Mouse (Mus musculus): ENCODE results near the gene Fam213b. TPM values are rescaled to one million over a fixed set of nuclear protein-coding genes. Genes with fewer than 3 reads are reported as not detected.

Fam213b gene
- total RNA-seq, 2 experiments from 2014 or later = 6.6 to 9.1 TPM

DNA sequence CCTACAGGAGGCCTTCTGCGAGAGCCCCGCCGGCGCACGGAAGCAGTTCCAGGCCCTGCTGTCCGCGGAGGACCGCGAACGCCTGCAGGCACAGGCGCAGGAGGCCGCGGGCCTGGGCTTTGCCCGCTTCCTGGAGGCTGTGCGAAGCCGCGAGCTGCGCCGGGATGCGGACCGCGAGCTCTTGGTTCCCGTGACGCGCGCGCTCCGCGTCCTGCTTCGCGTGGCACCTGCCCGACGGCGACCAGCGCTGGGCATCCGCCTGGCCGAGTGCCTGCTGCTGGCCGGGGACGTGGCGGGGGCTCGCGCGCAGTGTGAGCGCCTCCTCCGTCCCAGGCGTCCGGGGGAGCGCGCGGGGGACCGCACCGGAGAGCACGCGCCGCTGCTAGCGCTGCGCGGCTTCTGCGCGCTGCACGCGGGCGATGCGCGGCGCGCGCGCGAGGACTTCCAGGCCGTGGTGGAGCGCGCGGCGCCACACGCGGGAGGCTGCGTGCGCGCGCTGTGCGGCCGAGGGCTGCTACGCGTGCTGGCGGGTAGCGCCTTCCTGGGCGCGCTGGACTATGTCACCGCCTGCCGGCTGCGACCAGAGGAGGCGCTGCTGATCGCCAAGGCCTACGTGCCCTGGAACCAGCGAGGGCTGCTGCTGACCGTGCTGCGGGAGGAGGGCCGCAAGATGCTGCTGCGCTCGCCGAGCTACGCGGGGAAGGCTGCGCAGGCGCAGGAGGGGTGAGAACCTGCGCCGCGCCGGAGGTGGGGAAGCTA lies 43.0 kb downstream of the Fam213b start:
- peak; percentile 66 for ATAC-seq (ENCODE audit: poor library complexity, severe bottlenecking)

DNA sequence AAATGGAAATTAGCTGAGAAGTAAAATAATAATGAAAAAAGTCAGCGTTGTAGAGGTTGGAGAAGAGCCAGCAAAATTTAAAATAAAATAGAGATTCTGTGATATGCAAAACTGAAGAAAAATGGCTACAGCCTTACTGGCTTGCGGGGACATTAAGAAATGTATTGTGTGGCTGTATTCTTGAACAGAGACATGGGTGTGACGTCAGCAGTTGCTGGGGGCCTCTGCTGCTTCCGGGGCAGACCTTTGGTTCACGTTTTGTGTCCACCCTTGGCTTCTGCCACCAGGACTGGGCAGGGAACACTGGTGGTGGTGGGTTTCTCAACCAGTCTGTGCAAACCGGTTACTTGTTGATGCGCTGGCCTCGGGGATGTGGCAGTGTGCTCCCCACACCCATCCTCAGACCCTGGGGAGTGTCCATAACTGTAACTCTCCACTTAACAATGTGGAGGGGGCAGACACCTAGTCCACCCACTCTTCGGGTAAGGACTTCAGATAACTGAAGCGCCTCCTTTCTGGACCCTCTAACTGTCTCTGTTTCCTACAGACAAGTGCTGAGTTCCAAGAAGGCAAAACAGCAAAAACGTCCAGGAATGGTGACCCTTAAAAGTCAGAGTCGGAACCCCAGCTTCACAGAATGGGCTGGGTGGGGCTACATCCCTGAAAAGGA lies 44.1 kb downstream of the Fam213b start:
- no peak for ATAC-seq (ENCODE audit: poor library complexity, severe bottlenecking)

DNA sequence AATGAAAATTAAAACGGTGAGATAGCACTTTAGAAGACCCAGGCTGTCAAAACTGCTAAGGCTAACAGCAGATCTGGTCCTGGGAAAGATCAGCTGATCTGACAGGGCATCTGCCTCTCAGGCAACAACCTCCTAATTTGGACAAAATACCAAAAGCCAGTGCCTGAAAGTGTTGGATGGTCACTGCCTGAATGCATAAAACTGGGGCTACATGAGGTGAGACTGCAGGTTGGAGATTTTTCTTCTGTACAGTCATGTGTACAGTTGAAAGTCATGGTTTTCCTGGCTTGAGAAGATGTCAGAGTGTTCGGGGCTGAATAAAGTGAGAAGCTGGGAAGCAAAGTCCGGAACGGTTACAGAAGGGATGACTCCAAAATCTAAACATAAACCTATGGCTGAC lies 45.1 kb downstream of the Fam213b start:
- ATAC-seq (ENCODE audit: poor library complexity, severe bottlenecking) = no peak

DNA sequence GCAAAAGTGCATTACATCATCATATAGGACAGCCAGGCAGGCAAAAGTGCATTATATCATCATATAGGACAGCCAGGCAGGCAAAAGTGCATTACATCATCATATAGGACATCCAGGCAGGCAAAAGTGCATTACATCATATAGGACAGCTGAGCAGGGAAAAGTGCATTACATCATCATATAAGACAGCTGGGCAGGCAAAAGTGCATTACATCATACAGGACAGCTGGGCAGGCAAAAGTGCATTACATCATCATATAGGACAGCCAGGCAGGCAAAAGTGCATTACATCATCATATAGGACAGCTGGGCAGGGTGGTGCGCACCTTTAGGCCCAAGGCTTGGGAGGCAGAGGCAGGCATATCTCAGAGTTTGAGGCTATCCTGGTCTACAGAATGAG lies 46.2 kb downstream of the Fam213b start:
- no peak for ATAC-seq (ENCODE audit: poor library complexity, severe bottlenecking)

Other genes starting within 250 kb of the Fam213b start
- gene Actrt2, start 231.3 kb downstream of the Fam213b start, total RNA-seq (2015) = not detected in 2 replicates
- gene Actrt2, start 231.3 kb downstream of the Fam213b start, total RNA-seq (2017) = not detected in 2 replicates
- gene Ttc34, start 61.7 kb downstream of the Fam213b start, total RNA-seq (2015) = not detected in 2 replicates
- gene Ttc34, start 61.7 kb downstream of the Fam213b start, total RNA-seq (2017) = 0.07 TPM in 1 of 2 replicates, not detected in the other
- 0.25 TPM in 1 of 2 replicates, not detected in the other for gene Mmel1, start 29.6 kb downstream of the Fam213b start, total RNA-seq (2015)
- gene Mmel1, start 29.6 kb downstream of the Fam213b start, total RNA-seq (2017) = not detected in 2 replicates
- gene Tnfrsf14, start 29.4 kb upstream of the Fam213b start, total RNA-seq (2015) = 87.1 and 142 TPM in 2 replicates
- gene Tnfrsf14, start 29.4 kb upstream of the Fam213b start, total RNA-seq (2017) = 67.2 and 77.3 TPM in 2 replicates
- gene Hes5, start 61.8 kb upstream of the Fam213b start, total RNA-seq (2015) = 0.25 and 0.27 TPM in 2 replicates
- not detected in 2 replicates for gene Hes5, start 61.8 kb upstream of the Fam213b start, total RNA-seq (2017)
- gene Pank4, start 65.0 kb upstream of the Fam213b start, total RNA-seq (2015) = 28.8 and 36.1 TPM in 2 replicates
- 19.1 and 27.0 TPM in 2 replicates for gene Pank4, start 65.0 kb upstream of the Fam213b start, total RNA-seq (2017)
- not detected in 2 replicates for gene Plch2, start 157.6 kb upstream of the Fam213b start, total RNA-seq (2015)
- gene Plch2, start 157.6 kb upstream of the Fam213b start, total RNA-seq (2017) = not detected in 2 replicates
- gene Pex10, start 167.9 kb upstream of the Fam213b start, total RNA-seq (2015) = 3.7 and 4.3 TPM in 2 replicates
- 3.3 and 5.7 TPM in 2 replicates for gene Pex10, start 167.9 kb upstream of the Fam213b start, total RNA-seq (2017)
- 133 and 141 TPM in 2 replicates for gene Rer1, start 187.2 kb upstream of the Fam213b start, total RNA-seq (2015)
- 116 and 130 TPM in 2 replicates for gene Rer1, start 187.2 kb upstream of the Fam213b start, total RNA-seq (2017)
- 0.71 TPM in 1 of 2 replicates, not detected in the other for gene Morn1, start 187.4 kb upstream of the Fam213b start, total RNA-seq (2015)
- 0.95 and 1.1 TPM in 2 replicates for gene Morn1, start 187.4 kb upstream of the Fam213b start, total RNA-seq (2017)